Comparison of ENCODE assay signal across 33 mouse cellular contexts in genomic region chr6:37538792-37539191, GRCm38 (mm10). TPM values are rescaled to one million over a fixed set of nuclear protein-coding genes. Genes with fewer than 3 reads are reported as not detected.
DNase-seq lines count a peak whose midpoint lies in the region; ATAC-seq and TF ChIP-seq lines count a peak whose summit lies in the region.
"Had no signal": no experiment of that assay in that cellular context is flagged by ENCODE, and none has a peak within 500 bp of the region (broad histone marks: within the 10 kb centered on the region; RNA-seq: fewer than 3 reads in every experiment).

No protein-coding gene starts in this region.

- no peak overlapping the region for H3K9ac ChIP-seq in kidney, embryonic 15.5 days
- H3K9ac ChIP-seq in kidney, embryonic 14.5 days (ENCODE audit: low read depth, low read length) = no peak overlapping the region
- no peak overlapping the region for H3K9ac ChIP-seq in liver, adult 2 months (ENCODE audit: low read depth, low read length)
- H3K9ac ChIP-seq in intestine, postnatal 0 days (ENCODE audit: low read depth, low read length) = no peak overlapping the region
- H3K9ac ChIP-seq: embryonic facial prominence, embryonic 15.5 days; forebrain, postnatal 0 days had no signal

- H3K4me2 ChIP-seq in kidney, embryonic 15.5 days = no peak overlapping the region
- no peak overlapping the region for H3K4me2 ChIP-seq in kidney, embryonic 14.5 days (replicated peaks; ENCODE audit: low read depth, low read length)
- H3K4me2 ChIP-seq in intestine, postnatal 0 days (replicated peaks; ENCODE audit: low read depth) = no peak overlapping the region
- H3K4me2 ChIP-seq: embryonic facial prominence, embryonic 12.5 days; embryonic facial prominence, embryonic 15.5 days; heart, embryonic 11.5 days had no signal

- H3K4me3 ChIP-seq in kidney, adult 2 months (ENCODE audit: insufficient read depth, low read depth, low read length) = no peak overlapping the region
- no peak overlapping the region for H3K4me3 ChIP-seq in kidney, embryonic 15.5 days (replicated peaks)
- H3K4me3 ChIP-seq in kidney, embryonic 14.5 days (ENCODE audit: low read length) = no peak overlapping the region
- no peak overlapping the region for H3K4me3 ChIP-seq in liver, adult 2 months (ENCODE audit: insufficient read depth, low read depth, low read length)
- no peak overlapping the region for H3K4me3 ChIP-seq in intestine, postnatal 0 days (ENCODE audit: low read depth, low read length)
- no peak overlapping the region for H3K4me3 ChIP-seq in thymus, adult 2 months (ENCODE audit: control insufficient read depth, insufficient read depth, low read length)
- H3K4me3 ChIP-seq: embryonic facial prominence, embryonic 12.5 days; embryonic facial prominence, embryonic 15.5 days; gastrocnemius, adult 2 months had no signal

- TF ChIP-seq POLR2A in kidney, adult 2 months (IDR thresholded peaks at IDR 0.05; ENCODE audit: low read depth, low read length) = no peak
- no peak for TF ChIP-seq POLR2A in liver, adult 2 months (IDR thresholded peaks at IDR 0.05; ENCODE audit: extremely low read depth, insufficient read depth, low read length)
- TF ChIP-seq POLR2A in thymus, adult 2 months (IDR thresholded peaks at IDR 0.05; ENCODE audit: control insufficient read depth, extremely low read depth, insufficient read depth, low read length, poor library complexity) = no peak

- H3K4me1 ChIP-seq in kidney, adult 2 months (ENCODE audit: control insufficient read depth, insufficient read depth, low read length) = peaks cover 22% of the 10 kb centered on the region
- no peaks in the 10 kb centered on the region for H3K4me1 ChIP-seq in kidney, embryonic 15.5 days
- H3K4me1 ChIP-seq in kidney, embryonic 14.5 days (ENCODE audit: control insufficient read depth, insufficient read depth, low read length) = no peaks in the 10 kb centered on the region
- peaks cover 38% of the 10 kb centered on the region for H3K4me1 ChIP-seq in liver, adult 2 months (ENCODE audit: control insufficient read depth, insufficient read depth, low read length)
- peaks cover 8% of the 10 kb centered on the region; the same call in 1 of the 2 replicates for H3K4me1 ChIP-seq in intestine, postnatal 0 days (replicated peaks; ENCODE audit: control insufficient read depth, insufficient read depth, low read length)
- no peaks in the 10 kb centered on the region for H3K4me1 ChIP-seq in thymus, adult 2 months (replicated peaks; ENCODE audit: control insufficient read depth, insufficient read depth, low read length)
- H3K4me1 ChIP-seq: embryonic facial prominence, embryonic 12.5 days; embryonic facial prominence, embryonic 15.5 days had no signal

- H3K36me3 ChIP-seq in kidney, adult 2 months (ENCODE audit: control insufficient read depth, insufficient read depth, low read length) = no peaks in the 10 kb centered on the region
- H3K36me3 ChIP-seq in kidney, embryonic 15.5 days = no peaks in the 10 kb centered on the region
- no peaks in the 10 kb centered on the region for H3K36me3 ChIP-seq in kidney, embryonic 14.5 days (ENCODE audit: control insufficient read depth, insufficient read depth, low read length)
- peaks cover 6% of the 10 kb centered on the region for H3K36me3 ChIP-seq in liver, adult 2 months (ENCODE audit: control insufficient read depth, insufficient read depth, low read length)
- no peaks in the 10 kb centered on the region for H3K36me3 ChIP-seq in intestine, postnatal 0 days (ENCODE audit: control insufficient read depth, insufficient read depth)
- no peaks in the 10 kb centered on the region for H3K36me3 ChIP-seq in thymus, adult 2 months (ENCODE audit: control insufficient read depth, insufficient read depth, low read length)
- H3K36me3 ChIP-seq: embryonic facial prominence, embryonic 12.5 days; embryonic facial prominence, embryonic 15.5 days had no signal

- no peaks in the 10 kb centered on the region for H3K9me3 ChIP-seq in kidney, embryonic 15.5 days (replicated peaks)
- no peaks in the 10 kb centered on the region for H3K9me3 ChIP-seq in kidney, embryonic 14.5 days (ENCODE audit: control insufficient read depth, low read length)
- H3K9me3 ChIP-seq in intestine, postnatal 0 days (ENCODE audit: control insufficient read depth) = no peaks in the 10 kb centered on the region
- H3K9me3 ChIP-seq: embryonic facial prominence, embryonic 12.5 days; embryonic facial prominence, embryonic 15.5 days had no signal

- DNase-seq in kidney, adult 2 months = peak; percentile 78
- DNase-seq in kidney, postnatal 14 days = peak; percentile 12
- DNase-seq in liver, adult 2 months (ENCODE audit: extremely low read depth, low read depth, low spot score) = peak; percentile 45
- DNase-seq in liver = no peak
- DNase-seq in thymus, adult 2 months = no peak
- DNase-seq: adrenal gland, adult 2 months; adrenal gland, postnatal 14 days; cerebellum, adult 11 months; cerebellum, adult 2 months; cerebellum, adult 9-11 months; cerebellum, postnatal 25 days; forebrain, postnatal 0 days; gastrocnemius, adult 2 months; gastrocnemius, postnatal 14 days; heart, adult 11 months had no signal

- no peak for TF ChIP-seq CTCF in kidney, adult 2 months (conservative IDR thresholded peaks at IDR 0.05; ENCODE audit: insufficient read depth, insufficient read length, low read depth, low read length)
- TF ChIP-seq CTCF in liver, adult 2 months (IDR thresholded peaks at IDR 0.05; ENCODE audit: low read depth, low read length) = no peak
- no peak for TF ChIP-seq CTCF in intestine, postnatal 0 days (IDR thresholded peaks at IDR 0.05; ENCODE audit: low read depth)
- no peak for TF ChIP-seq CTCF in thymus, adult 2 months (IDR thresholded peaks at IDR 0.05; ENCODE audit: borderline replicate concordance, control insufficient read depth, extremely low read depth, insufficient read depth, low read length, poor library complexity)

- WGBS in kidney, adult 2 months = 56% methylated on average over 5 of the region's 5 CpGs
- WGBS in kidney, embryonic 15.5 days = 77% methylated on average over 5 of the region's 5 CpGs
- WGBS in kidney, embryonic 14.5 days = 76% methylated on average over 5 of the region's 5 CpGs
- 39% methylated on average over 5 of the region's 5 CpGs for WGBS in liver, adult 2 months
- 65% methylated on average over 5 of the region's 5 CpGs for WGBS in intestine, postnatal 0 days
- WGBS in thymus, adult 2 months = 86% methylated on average over 5 of the region's 5 CpGs

- no peak for ATAC-seq in kidney, embryonic 15.5 days (replicated peaks; ENCODE audit: low FRiP score)
- ATAC-seq in kidney, embryonic 14.5 days (ENCODE audit: low FRiP score, low TSS enrichment) = no peak
- ATAC-seq in intestine, postnatal 0 days = peak; percentile 28; the same call in 1 of the 2 replicates
- ATAC-seq: CD4-positive, CD25-positive, alpha-beta regulatory T cell, adult 4 months; forebrain, embryonic 14.5 days; forebrain, postnatal 0 days had no signal

- peak overlapping the region; percentile 97 for H3K27ac ChIP-seq in kidney, adult 2 months (ENCODE audit: insufficient read depth, low read depth, low read length)
- H3K27ac ChIP-seq in kidney, embryonic 15.5 days = no peak overlapping the region
- no peak overlapping the region for H3K27ac ChIP-seq in kidney, embryonic 14.5 days (ENCODE audit: low read depth, low read length)
- H3K27ac ChIP-seq in liver, adult 2 months (replicated peaks; ENCODE audit: insufficient read depth, low read depth, low read length) = peak overlapping the region; percentile 95
- H3K27ac ChIP-seq in intestine, postnatal 0 days (ENCODE audit: low read depth, low read length) = no peak overlapping the region
- no peak overlapping the region for H3K27ac ChIP-seq in thymus, adult 2 months (ENCODE audit: control insufficient read depth, insufficient read depth, low read length)
- H3K27ac ChIP-seq: embryonic facial prominence, embryonic 12.5 days; embryonic facial prominence, embryonic 15.5 days; gastrocnemius, adult 2 months had no signal

- H3K79me2 ChIP-seq in liver, adult 2 months (ENCODE audit: control insufficient read depth, insufficient read depth, low read length) = peaks cover 3% of the 10 kb centered on the region; the same call in 1 of the 2 replicates

- H3K27me3 ChIP-seq in kidney, adult 2 months (replicated peaks; ENCODE audit: control insufficient read depth, insufficient read depth, low read length) = no peaks in the 10 kb centered on the region
- H3K27me3 ChIP-seq in kidney, embryonic 15.5 days = no peaks in the 10 kb centered on the region
- H3K27me3 ChIP-seq in kidney, embryonic 14.5 days (ENCODE audit: control insufficient read depth, insufficient read depth, low read length) = no peaks in the 10 kb centered on the region
- H3K27me3 ChIP-seq in liver, adult 2 months (ENCODE audit: control insufficient read depth, insufficient read depth, low read length) = no peaks in the 10 kb centered on the region
- no peaks in the 10 kb centered on the region for H3K27me3 ChIP-seq in intestine, postnatal 0 days (replicated peaks; ENCODE audit: control insufficient read depth, insufficient read depth, low read length)
- H3K27me3 ChIP-seq in thymus, adult 2 months (ENCODE audit: control insufficient read depth, insufficient read depth, low read length) = no peaks in the 10 kb centered on the region
- H3K27me3 ChIP-seq: embryonic facial prominence, embryonic 12.5 days; embryonic facial prominence, embryonic 15.5 days had no signal

RNA-seq across cellular contexts. Expression of gene Akr1d1, which starts 8.8 kb away (rescaled TPM):
- 18.7 and 19.1 TPM in 2 replicates for polyA plus RNA-seq in kidney, adult 2 months (2012; rRNA removed)
- polyA plus RNA-seq in kidney, embryonic 15.5 days (2015; fragmentation: Nextera tagmentation; extraction: Ambion mirVana) = 0.64 and 0.88 TPM in 2 replicates
- 0.08 TPM in 1 of 2 replicates, not detected in the other for polyA plus RNA-seq in kidney, embryonic 14.5 days (2014; fragmentation: Nextera tagmentation; extraction: Ambion mirVana)
- total RNA-seq in liver, adult 2 months (2014; rRNA removed) = 234 and 301 TPM in 2 replicates
- polyA plus RNA-seq in liver, adult 2 months (2012; rRNA removed) = 73.2 and 89.2 TPM in 2 replicates
- polyA plus RNA-seq in intestine, postnatal 0 days (2015; fragmentation: Nextera tagmentation; extraction: Ambion mirVana) = 0.51 and 0.54 TPM in 2 replicates
- polyA plus RNA-seq in thymus, adult 2 months (2012; rRNA removed) = 0.14 TPM in 1 of 2 replicates, not detected in the other
- total RNA-seq: common myeloid progenitor, adult 5-6 weeks; forebrain, postnatal 0 days; gastrocnemius, adult 2 months; gastrocnemius, postnatal 14 days; heart, adult 8-10 months; heart, postnatal 25 days; hematopoietic stem cell, adult 5-6 weeks; MEL had no signal
- polyA plus RNA-seq: C2C12; CD4-positive, CD25-positive, alpha-beta regulatory T cell, adult 4 months; cerebellum, adult 2 months; embryonic facial prominence, embryonic 12.5 days; forebrain, embryonic 11.5 days; forebrain, embryonic 14.5 days; forebrain, postnatal 0 days; frontal cortex, adult 2 months; heart, embryonic 11.5 days; heart, embryonic 14.5 days; heart, postnatal 0 days had no signal

Comparison
In these comparisons a context has a peak if more than half of its experiments do, and no peak if none do; other contexts are left out.
1. DNase-seq: peak in kidney, adult 2 months (single experiment), kidney, postnatal 14 days (single experiment) and liver, adult 2 months (single experiment); none in liver (single experiment) and thymus, adult 2 months (single experiment).
2. H3K27ac ChIP-seq: peak in kidney, adult 2 months (single experiment) and liver, adult 2 months (single experiment); none in kidney, embryonic 15.5 days (single experiment), kidney, embryonic 14.5 days (single experiment), intestine, postnatal 0 days (single experiment) and thymus, adult 2 months (single experiment).
3. RNA of gene Akr1d1, which starts 8.8 kb away (polyA plus RNA-seq): 73.2 to 89.2 TPM in liver, adult 2 months and 18.7 to 19.1 TPM in kidney, adult 2 months; 0.64 to 0.88 TPM in kidney, embryonic 15.5 days, 0.51 to 0.54 TPM in intestine, postnatal 0 days, 0.14 TPM in thymus, adult 2 months and 0.08 TPM in kidney, embryonic 14.5 days; every median in the first group is over 10 times any median in the second.